Mouse (Mus musculus): ENCODE data around the gene Gm49337.

Gene Gm49337

GRCm38 (mm10) chr4:116162142-116162541 is 11.0 kb upstream of the Gm49337 start:
- DNase-seq (ENCODE audit: low spot score in 2 of 2) = no peak

DNA sequence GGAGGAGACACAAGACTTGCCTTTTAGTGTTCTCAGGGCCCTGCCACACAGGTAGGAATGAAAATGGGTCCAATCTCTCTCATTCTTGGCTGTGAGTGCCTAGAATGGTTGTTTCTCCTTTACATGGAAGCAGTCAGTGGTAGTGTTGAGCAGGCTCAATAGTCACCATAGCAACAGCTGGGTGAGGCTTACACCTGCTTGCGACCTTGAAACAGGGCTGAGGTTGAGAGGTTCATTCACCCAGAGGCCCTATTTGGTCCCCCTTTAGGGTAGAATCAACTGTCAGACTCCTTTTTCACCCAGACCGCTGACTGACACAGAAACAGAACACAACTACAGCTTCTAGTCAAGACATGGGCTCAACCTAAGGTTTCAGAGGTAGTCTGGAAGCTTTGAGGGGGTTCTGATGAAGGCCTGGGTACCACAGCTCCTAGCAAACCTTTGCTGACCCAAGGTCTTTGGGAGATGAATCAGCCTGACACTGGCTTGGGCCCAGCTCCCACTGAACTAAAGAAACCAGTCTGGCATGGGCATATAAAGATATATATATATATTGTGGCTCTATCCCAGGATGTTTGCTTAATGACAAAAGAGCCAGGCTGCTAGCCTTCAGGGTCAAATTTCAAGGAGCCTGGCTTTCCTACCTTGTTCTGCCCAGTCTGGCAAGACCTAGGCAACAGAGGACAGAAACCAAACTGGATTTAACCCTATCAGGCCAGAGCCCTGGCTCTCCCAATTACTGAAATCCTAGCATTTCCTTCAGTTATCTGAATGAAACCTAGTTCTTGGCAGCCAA is 8.2 kb upstream of the Gm49337 start:
- no peak for DNase-seq (ENCODE audit: low spot score in 2 of 2)

DNA sequence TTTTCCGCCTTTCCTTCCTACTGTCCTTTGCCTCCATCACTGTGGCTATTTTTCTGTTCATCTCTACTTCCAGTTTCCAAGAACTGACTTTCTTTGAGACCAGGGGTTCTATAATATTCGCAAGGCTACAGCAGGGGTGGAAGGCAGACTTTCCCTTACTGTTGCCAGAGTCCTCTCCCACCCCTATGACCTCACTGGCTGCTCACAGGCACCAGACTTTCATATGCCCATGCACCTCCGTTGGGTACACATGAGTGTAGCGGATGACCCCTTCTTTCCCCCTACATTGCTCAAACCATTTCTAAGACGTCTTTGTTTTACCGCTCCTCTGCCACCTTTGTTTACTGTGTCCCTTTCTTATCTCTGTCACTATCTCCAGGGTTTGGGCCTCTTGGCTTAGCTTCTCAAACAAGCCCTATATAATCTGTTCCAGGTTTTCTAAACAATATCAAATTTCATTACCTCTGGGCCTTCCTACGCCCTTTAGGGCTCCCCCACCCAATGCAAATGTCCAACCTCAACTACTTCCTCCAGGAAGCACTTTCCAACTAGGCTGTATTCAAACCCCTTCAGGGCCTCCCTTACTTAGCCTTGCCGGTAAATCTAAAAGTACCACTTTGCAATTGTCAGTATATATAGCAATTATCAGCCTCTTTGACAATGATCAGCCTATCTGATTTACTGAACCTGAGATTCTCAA is 7.3 kb upstream of the Gm49337 start:
- DNase-seq (ENCODE audit: low spot score in 2 of 2) = no peak

DNA sequence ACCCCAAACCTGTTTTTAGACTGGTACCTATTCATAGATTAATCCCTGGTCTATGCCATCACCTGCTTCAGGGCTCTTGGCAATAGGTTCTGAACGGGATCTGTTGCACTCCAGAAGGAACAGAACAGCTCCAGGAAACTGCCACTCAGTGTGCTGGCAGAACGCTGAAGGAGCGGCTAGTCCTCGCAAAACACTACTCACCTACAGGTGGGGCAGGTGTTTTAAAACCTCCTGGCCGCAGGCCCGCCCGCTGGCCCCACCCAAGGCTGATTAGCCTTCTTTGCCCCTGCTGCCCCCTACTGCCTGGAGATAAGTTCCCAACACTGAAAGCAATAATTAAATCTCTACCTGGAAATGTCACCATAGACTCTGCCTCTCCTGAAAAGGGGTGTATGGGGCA is 5.8 kb upstream of the Gm49337 start, which contains the start of gene Tspan1:
Gene Tspan1 (minus strand): TSS at position 198 of the 400 bp plus-strand sequence.
- no peak for DNase-seq (ENCODE audit: low spot score in 2 of 2)

GRCm38 (mm10) chr4:116168617-116169352 is 4.4 kb upstream of the Gm49337 start:
- DNase-seq (ENCODE audit: low spot score in 2 of 2) = peak in 1 of 2 experiments; percentile 84

DNA sequence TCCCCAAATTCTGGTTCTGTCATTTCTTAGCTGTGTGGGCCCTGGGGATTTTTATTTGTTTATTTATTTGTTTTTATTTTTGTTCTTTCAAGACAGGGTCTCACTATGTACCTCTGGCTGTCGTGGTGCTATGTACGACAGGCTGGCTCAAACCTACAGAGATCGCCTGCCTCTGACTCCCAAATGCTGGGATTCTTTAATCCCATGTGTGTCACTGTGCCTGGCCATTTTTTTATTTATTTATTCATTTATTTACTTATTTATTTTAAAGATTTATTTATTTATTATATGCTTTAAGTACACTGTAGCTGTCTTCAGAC is 3.9 kb upstream of the Gm49337 start:
- no peak for DNase-seq (ENCODE audit: low spot score in 2 of 2)

- no peak for DNase-seq (ENCODE audit: low spot score in 2 of 2)
These were observed 568 bp downstream of the Gm49337 start for GRCm38 (mm10) chr4:116173752-116174151.

DNA sequence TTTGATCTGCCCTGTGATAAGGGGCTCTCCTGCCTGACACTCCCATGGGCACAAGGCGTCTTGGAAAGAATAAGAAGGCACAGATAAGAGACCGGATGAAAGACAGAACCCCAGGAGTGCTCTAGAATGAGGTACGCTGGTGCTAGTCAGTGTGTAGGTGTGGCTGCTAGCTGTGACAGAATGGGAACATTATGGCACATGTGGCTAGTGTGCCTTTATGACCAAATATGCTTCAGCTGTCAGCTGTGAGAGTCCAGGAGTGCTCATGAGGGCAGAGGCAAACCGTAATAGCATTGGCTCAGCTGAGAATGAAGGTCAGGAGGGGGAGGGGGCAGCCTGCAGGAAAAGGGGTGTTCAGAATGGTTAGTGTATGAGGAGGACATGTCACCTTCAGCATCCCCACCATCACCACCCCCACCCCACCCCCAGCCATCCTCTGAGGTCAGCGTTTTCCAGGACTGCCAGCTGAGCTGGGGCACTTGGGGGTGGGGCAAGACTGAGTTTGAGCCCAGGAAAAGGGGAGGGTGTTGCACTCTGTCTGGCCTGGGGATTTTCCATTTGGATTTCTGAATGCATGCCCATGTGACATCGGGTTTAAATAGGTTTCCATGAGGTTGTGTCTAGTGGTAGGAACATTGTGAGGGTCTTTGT is 1.4 kb downstream of the Gm49337 start:
- no peak for DNase-seq (ENCODE audit: low spot score in 2 of 2)

DNA sequence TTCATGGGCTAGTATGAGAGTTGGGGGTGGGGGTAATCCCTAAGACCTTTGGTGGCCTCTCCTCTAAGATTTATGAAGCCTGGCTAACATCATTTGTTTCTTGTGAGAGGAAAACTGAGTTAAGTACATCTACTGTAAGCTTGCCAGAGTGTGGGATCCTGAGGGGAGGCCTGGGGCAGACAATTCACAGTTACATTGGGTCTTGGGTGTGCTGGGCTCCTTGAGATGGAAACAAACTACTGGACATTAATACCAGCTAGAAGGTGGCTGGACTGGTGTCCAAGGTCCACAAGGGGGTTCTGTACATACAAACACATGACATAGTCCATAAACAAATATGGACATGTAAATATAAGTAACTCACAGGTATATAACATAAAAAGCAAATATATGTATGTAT is 2.0 kb downstream of the Gm49337 start:
- no peak for DNase-seq (ENCODE audit: low spot score in 2 of 2)

DNA sequence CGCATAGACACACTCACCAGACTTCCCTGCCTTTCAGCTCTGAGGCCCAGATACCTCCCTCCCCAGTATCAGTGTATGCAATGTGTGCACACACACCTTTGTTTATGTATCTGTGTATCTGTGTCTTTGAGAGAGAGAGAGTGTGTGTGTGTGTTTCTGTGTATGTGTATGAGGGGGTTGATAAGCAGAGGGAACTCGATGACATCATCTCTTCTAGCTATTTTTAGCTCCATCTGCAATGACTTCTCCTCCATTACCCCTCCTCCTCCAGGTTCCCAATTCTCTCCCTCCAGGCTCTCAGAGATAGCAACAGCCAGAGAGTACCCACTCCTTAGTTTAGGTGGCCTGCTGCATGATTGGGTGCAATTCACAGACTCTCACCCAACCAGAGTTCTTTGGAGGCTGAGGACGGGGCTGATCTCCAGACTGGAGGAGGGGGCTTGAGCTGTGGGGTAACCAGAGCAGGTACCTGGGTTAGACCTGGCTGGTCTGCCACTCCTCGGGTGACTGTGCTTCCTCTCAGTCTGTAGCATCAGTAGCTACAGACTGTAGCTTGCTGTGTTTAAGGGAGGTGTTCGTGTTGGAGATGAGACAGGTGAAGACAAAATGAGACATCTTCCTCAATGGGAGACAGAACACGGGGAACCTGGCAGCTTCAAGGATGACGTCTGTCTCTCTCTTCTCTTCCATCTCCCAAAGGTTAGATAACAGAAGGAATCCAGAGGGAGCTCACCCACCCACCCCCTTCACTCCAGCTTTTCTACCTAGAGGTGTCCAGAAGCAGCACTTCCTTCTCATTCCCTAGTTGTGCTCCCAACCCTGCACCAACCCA is 2.7 kb downstream of the Gm49337 start:
- peak; percentile 62 to 66 for DNase-seq (ENCODE audit: low spot score in 2 of 2)

GRCm38 (mm10) chr4:116176543-116176988 is 3.4 kb downstream of the Gm49337 start:
- DNase-seq (ENCODE audit: low spot score in 2 of 2) = peak in 1 of 2 experiments; percentile 81

GRCm38 (mm10) chr4:116177140-116177539 is 4.0 kb downstream of the Gm49337 start:
- no peak for DNase-seq (ENCODE audit: low spot score in 2 of 2)

- no peak for DNase-seq (ENCODE audit: low spot score in 2 of 2)
These were observed 8.9 kb downstream of the Gm49337 start for GRCm38 (mm10) chr4:116182079-116182478.

- peak in 1 of 2 experiments; percentile 26 for DNase-seq (ENCODE audit: low spot score in 2 of 2)
These were observed 9.6 kb downstream of the Gm49337 start for GRCm38 (mm10) chr4:116182745-116183144.

DNA sequence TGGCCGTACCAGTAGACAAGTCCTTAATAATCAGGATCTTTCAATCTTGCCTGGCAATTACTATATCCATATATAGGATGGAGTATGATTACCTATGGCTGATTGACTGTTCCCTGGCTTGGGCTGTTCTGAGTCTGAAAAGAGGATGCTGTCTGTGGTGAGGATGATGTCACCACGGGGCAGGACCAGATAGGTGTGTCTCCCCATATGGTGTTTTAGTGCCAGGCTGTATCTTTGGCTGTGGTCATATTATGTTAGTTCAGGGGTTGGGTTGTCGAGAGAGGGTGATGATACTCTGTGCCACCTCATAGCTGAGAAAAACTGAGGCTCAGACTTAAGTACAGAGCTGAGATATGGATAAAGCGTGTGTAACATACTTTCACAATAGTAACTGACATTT is 11.9 kb downstream of the Gm49337 start:
- DNase-seq (ENCODE audit: low spot score in 2 of 2) = no peak

- DNase-seq (ENCODE audit: low spot score in 2 of 2) = no peak
These were observed 19.2 kb downstream of the Gm49337 start for GRCm38 (mm10) chr4:116192286-116192835.

DNA sequence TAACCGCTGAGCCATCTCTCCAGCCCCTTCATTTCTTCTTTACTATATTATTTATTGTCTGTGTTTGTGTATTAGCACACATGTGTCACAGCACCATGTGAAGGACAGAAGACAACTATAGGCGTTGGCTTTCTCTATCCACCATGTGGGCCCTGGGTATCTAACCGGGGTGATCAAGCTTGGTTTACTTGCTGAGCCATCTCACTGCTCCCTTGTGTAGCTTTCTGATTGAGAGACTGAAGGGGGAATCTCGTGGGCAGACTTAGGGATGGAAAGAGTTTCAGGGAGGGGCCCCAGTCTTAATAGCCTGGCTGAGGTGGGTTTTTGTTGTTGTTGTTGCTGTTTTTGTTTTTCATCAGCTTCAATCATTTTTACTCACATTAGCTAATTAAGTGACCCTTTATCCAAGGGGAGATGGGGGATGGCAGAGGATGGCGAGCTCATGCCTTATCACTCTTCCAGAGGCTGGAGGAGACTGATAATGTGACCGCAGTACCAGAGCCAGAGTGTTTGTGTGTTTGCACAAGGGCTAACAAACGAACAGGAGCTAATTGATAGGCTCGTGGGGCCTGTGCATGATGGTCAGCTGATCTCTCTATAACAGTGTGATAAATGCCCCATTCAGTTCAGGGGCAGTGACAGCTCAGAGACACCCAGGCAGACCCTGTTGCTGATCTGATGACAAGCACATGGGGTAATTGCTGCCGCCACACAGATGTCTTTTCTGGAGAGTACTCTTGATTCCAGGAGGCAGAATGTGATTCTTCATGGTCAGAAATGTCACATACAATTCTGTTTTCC is 20.6 kb downstream of the Gm49337 start:
- DNase-seq (ENCODE audit: low spot score in 2 of 2) = no peak

GRCm38 (mm10) chr4:116198422-116198821 is 25.2 kb downstream of the Gm49337 start:
- no peak for DNase-seq (ENCODE audit: low spot score in 2 of 2)

DNA sequence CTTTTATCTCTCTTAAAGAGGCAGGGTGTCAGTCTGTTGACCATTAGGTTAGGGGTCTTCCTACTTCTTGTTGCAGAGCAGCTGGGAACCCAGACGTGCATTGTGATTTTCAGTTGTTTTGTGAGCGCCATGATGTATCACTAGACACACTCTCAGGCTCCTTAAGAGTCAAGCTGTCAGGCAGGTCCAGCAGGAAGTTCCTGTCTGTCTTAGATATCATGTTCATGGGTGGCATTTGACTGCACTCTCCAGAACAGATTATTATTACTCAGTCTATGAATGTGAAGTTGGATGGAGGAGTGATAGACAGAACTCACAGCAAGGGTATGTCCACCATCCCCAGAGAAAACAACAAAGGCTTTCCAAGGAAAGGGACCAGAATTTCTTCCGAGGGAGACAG is 31.2 kb downstream of the Gm49337 start:
- DNase-seq (ENCODE audit: low spot score in 2 of 2) = no peak

DNA sequence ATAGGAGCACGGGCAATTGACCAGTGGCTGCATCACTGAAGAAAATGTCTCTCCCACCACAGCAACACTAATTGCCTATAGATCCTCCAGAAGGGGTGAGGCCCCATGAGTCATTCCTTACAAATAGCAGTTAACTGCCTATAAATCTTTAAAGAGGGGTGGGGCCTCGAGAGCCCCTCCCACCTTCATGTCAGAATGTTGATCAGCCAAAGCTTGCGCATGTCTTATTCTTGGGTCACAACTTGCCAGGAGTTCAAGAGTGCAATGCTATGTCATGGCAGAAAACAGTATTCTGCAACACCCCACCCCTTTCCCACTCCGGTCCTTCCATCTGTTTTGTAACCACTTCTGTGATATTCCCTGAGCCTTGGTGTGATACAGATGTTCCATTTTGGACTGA is 33.3 kb downstream of the Gm49337 start:
- DNase-seq (ENCODE audit: low spot score in 2 of 2) = no peak

All from left cerebral cortex, adult 9 months (tissue).